Mouse (Mus musculus): ENCODE measurements around the gene Tenm4. TPM values are rescaled to one million over a fixed set of nuclear protein-coding genes. Genes with fewer than 3 reads are reported as not detected.
A peak's percentile ranks its signal among the peaks of the same experiment; 100 is the strongest.

Gene Tenm4
- polyA plus RNA-seq, 1 experiment from 2014 or later, result 42.7 TPM

DNA sequence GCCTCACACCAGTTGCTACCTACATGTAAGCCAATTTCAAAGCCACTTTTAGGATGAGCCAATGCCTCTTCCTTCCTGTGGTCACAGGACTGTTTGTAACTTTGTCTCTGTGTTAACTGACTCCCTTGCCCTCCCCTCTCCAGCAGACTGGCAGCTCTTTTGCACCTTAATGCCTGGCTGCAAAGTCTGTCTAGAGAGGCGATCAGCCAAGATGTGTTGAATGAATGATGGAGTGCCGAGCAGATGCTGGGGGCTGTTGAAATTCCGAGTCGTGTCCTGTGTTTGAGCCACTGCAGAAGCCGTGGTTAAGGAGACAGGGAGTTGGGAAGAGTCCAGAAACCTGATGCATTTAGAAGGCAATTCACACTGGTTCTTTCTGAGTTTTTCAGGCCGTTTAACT, 96.2 kb downstream of the Tenm4 start:
- WGBS, result 21% methylated on average over 6 of the region's 6 CpGs
- Histone ChIP-seq H3K27ac (no peak overlapping the region), H3K4me1 (peaks cover 3% of the 10 kb centered on the region; the same call in 1 of the 2 replicates), H3K4me3 (replicated peaks) (no peak overlapping the region), H3K9ac (no peak overlapping the region), H3K36me3 (no peaks in the 10 kb centered on the region), H3K27me3 (no peaks in the 10 kb centered on the region), H3K9me3 (replicated peaks) (no peaks in the 10 kb centered on the region), H3K4me2 (no peak overlapping the region)
- no peak for ATAC-seq (replicated peaks; ENCODE audit: low FRiP score)

DNA sequence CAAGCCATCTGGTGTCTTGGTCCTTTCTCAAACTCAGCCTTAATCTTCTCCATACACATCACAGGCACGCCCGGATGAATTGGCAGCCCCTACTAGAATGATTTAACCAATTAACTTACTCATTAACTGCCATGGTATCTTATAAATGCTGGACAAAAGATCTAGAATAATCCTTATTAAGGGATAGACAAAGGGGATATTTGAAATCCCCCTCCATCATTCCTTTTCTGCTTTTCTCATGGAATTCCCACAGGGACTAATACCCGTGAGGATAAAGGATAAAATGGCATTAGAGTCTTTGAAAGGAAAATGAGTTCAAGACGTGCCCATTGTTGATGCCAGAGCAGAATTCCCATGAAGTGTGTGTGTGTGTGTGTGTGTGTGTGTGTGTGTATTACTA, 99.6 kb downstream of the Tenm4 start:
- no peaks in the 10 kb centered on the region for H3K27me3 ChIP-seq
- no peaks in the 10 kb centered on the region for H3K36me3 ChIP-seq
- no peaks in the 10 kb centered on the region for H3K9me3 ChIP-seq (replicated peaks)
- no peak overlapping the region for H3K27ac ChIP-seq
- 86% methylated on average over 4 of the region's 4 CpGs for WGBS
- no peak overlapping the region for H3K4me3 ChIP-seq (replicated peaks)
- no peak overlapping the region for H3K9ac ChIP-seq
- ATAC-seq (replicated peaks; ENCODE audit: low FRiP score), result no peak
- peaks cover 3% of the 10 kb centered on the region; the same call in 1 of the 2 replicates for H3K4me1 ChIP-seq
- H3K4me2 ChIP-seq, result no peak overlapping the region

DNA sequence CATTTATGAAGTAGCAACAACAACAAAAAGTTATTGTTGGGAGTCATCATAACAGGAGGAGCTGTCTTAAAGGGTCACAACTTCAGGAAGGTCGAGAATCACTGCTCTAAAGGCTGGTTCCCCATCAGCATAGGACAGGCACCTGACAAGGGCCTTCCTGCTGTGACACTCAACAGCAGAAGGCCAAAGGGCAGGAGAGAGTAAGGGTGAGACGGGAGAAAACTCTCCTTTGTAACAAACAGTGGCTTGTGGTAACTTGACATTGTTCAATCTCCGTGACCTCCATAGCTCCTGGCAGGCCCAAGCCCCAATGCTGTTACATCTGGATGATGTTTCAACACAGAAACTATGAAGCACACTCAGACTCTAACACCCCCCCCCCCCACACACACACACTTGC, 101.0 kb downstream of the Tenm4 start:
- Histone ChIP-seq H3K36me3 (no peaks in the 10 kb centered on the region), H3K9ac (no peak overlapping the region), H3K4me3 (replicated peaks) (no peak overlapping the region), H3K4me2 (no peak overlapping the region), H3K27ac (no peak overlapping the region), H3K9me3 (replicated peaks) (no peaks in the 10 kb centered on the region), H3K27me3 (no peaks in the 10 kb centered on the region), H3K4me1 (peaks cover 5% of the 10 kb centered on the region; the same call in 1 of the 2 replicates)
- ATAC-seq (replicated peaks; ENCODE audit: low FRiP score), result no peak
- WGBS, result 72% methylated on average over 3 of the region's 3 CpGs

DNA sequence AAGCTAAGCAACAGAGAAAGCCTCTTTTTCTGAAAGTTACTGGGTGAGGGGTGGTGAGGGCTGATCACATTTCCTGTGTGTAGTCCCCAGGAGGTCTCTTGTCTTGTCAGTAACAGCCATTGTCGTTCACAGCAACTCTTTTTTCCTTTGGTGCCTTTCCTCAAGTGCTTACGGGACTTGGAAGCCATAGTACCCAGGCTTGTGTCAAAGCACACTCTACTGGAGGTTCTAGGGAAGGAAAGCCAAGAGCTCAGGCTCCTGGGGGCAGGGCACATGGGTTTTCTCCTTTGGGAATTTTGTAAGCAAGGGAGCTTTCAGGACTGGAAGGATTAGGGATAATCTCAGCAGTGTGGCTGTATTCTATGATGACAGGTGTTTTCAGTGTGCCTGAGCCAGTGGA, 103.4 kb downstream of the Tenm4 start:
- H3K4me3 ChIP-seq (replicated peaks), result no peak overlapping the region
- H3K4me1 ChIP-seq, result 0 out of 2 replicates have a peak, but pooled peaks cover 7% of the 10 kb centered on the region
- no peak overlapping the region for H3K4me2 ChIP-seq
- 89% methylated on average over 2 of the region's 2 CpGs for WGBS
- ATAC-seq (replicated peaks; ENCODE audit: low FRiP score), result no peak
- H3K27ac ChIP-seq, result no peak overlapping the region
- no peak overlapping the region for H3K9ac ChIP-seq
- H3K36me3 ChIP-seq, result no peaks in the 10 kb centered on the region
- H3K27me3 ChIP-seq, result no peaks in the 10 kb centered on the region
- H3K9me3 ChIP-seq (replicated peaks), result no peaks in the 10 kb centered on the region

DNA sequence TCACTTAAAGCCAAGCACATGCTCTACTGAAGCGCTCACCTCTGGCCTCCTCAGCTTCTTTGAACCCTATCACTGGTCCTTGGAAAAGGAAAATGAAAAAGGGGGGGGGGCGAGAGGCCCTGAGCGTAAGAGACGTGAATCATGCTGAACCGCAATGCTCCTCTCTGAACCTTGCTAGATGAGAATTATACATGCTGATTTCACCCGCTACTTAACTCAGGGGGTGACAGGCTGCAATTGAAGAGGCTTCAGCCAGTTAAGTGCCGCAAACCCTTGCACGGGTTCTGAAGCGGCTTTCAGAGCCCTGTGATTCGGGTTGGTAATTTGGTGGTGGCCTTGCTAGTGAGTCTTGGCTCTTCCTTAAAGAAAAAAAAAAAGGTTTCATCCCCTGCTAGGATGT, 106.5 kb downstream of the Tenm4 start:
- Histone ChIP-seq H3K9ac (no peak overlapping the region), H3K27me3 (no peaks in the 10 kb centered on the region), H3K9me3 (replicated peaks) (no peaks in the 10 kb centered on the region), H3K4me1 (0 out of 2 replicates have a peak, but pooled peaks cover 7% of the 10 kb centered on the region), H3K4me2 (no peak overlapping the region), H3K4me3 (replicated peaks) (no peak overlapping the region), H3K27ac (no peak overlapping the region), H3K36me3 (no peaks in the 10 kb centered on the region)
- WGBS, result 66% methylated on average over 10 of the region's 10 CpGs
- 0 out of 2 replicates have a peak, but pooled peaks have one; percentile 33 for ATAC-seq (replicated peaks; ENCODE audit: low FRiP score)

DNA sequence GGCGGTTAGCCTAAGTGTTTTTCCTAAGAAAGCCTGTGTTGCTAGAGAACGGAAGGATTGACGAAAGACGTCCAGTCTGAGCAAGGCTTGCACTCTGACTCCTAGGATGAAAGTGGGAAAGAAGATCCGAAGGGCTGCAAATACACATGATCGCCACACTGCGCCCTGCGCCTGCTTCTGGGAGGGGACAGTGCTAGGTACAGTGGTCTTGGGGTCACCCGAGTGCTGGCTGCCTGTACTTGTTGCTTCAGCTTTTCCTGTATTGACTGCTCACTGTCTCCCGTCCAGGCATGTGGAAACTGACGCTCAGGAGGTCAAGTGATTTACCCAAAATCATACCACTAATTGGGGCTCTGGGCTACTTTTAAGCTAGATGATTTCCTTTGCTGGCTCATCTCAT, 107.3 kb downstream of the Tenm4 start:
- H3K36me3 ChIP-seq, result no peaks in the 10 kb centered on the region
- WGBS, result 84% methylated on average over 11 of the region's 11 CpGs
- peak; percentile 54; the same call in 1 of the 2 replicates for ATAC-seq (replicated peaks; ENCODE audit: low FRiP score)
- no peaks in the 10 kb centered on the region for H3K27me3 ChIP-seq
- H3K4me2 ChIP-seq, result no peak overlapping the region
- H3K4me1 ChIP-seq, result 0 out of 2 replicates have a peak, but pooled peaks cover 7% of the 10 kb centered on the region
- no peak overlapping the region for H3K4me3 ChIP-seq (replicated peaks)
- H3K9me3 ChIP-seq (replicated peaks), result no peaks in the 10 kb centered on the region
- H3K27ac ChIP-seq, result no peak overlapping the region
- H3K9ac ChIP-seq, result no peak overlapping the region

DNA sequence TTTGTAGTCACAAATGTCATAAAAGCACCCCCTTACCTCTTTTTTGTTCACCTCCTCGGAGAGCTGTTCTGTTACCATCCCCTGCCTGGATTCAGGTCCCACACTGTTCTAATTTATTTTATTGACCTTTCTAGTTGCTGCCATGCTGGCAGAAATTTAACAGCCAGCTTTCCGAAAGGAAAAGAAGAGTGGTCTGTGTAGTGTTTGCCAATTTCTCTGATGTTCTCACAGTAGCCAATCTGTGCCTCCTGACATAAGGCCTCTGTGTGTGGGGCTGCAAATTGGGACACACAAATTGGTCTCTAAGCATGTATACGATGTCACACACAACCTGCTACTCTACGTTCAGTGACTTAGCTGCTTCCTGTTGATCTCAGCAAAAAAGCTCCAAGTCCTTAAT, 109.7 kb downstream of the Tenm4 start:
- Histone ChIP-seq H3K27me3 (no peaks in the 10 kb centered on the region), H3K36me3 (no peaks in the 10 kb centered on the region), H3K27ac (no peak overlapping the region), H3K9me3 (replicated peaks) (no peaks in the 10 kb centered on the region), H3K4me1 (0 out of 2 replicates have a peak, but pooled peaks cover 7% of the 10 kb centered on the region), H3K4me3 (replicated peaks) (no peak overlapping the region), H3K9ac (no peak overlapping the region), H3K4me2 (no peak overlapping the region)
- ATAC-seq (replicated peaks; ENCODE audit: low FRiP score), result no peak
- WGBS, result 80% methylated on average over 4 of the region's 4 CpGs

DNA sequence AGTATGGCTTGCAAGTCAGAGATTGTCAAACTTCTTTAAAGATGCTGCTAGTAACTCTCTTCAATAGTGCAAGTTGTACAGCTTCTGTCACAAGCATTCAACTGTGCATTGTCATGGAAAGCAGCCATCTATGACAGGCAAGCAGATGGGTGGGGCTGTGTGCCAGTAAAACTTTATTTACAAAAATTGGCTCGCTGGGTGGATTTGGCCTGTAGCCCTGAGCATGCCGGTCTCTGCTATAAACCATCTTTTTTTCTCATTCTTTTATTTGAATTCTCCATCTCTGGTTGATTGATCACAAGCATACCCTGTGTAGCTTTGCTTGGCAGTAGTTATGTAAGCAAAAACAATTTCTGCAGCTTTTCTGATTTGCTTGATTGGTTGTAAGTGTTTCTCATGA, 119.5 kb downstream of the Tenm4 start:
- WGBS, result 52% methylated on average over 2 of the region's 2 CpGs

DNA sequence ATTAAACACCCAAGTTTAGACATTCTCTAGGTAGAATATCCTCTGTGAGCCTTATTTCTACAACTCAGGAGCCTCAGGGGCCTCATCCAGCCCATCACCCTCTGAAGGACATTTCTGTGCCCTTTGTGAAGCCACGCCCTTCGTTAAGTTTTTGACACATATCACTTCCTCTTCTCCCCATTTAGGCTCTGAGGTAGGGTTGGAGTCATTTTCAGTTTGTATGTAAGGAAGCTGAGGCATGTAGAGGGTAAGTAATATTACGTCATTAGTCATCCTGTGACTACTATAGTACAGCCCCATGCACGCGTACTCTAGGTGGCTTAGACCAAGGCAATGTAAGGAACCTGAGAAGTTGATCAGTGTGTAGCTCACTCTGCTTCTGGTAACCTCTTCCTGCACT, 124.9 kb downstream of the Tenm4 start:
- H3K36me3 ChIP-seq, result no peaks in the 10 kb centered on the region
- no peak for ATAC-seq (replicated peaks; ENCODE audit: low FRiP score)
- WGBS, result 95% methylated on average over 5 of the region's 5 CpGs
- H3K9ac ChIP-seq, result no peak overlapping the region
- H3K9me3 ChIP-seq (replicated peaks), result no peaks in the 10 kb centered on the region
- no peak overlapping the region for H3K4me3 ChIP-seq (replicated peaks)
- no peak overlapping the region for H3K27ac ChIP-seq
- H3K4me2 ChIP-seq, result no peak overlapping the region
- H3K4me1 ChIP-seq, result no peaks in the 10 kb centered on the region
- H3K27me3 ChIP-seq, result no peaks in the 10 kb centered on the region

More for the DNA sequence above, 119.5 kb downstream of the Tenm4 start:
- peaks cover 7% of the 10 kb centered on the region; the same call in 1 of the 2 replicates for H3K4me1 ChIP-seq
- no peak overlapping the region for H3K27ac ChIP-seq
- H3K4me3 ChIP-seq (replicated peaks), result no peak overlapping the region
- no peaks in the 10 kb centered on the region for H3K36me3 ChIP-seq
- no peaks in the 10 kb centered on the region for H3K27me3 ChIP-seq
- H3K9me3 ChIP-seq (replicated peaks), result no peaks in the 10 kb centered on the region
- no peak; the same call in 1 of the 2 replicates for ATAC-seq (replicated peaks; ENCODE audit: low FRiP score)
- no peak overlapping the region for H3K4me2 ChIP-seq
- H3K9ac ChIP-seq, result no peak overlapping the region

DNA sequence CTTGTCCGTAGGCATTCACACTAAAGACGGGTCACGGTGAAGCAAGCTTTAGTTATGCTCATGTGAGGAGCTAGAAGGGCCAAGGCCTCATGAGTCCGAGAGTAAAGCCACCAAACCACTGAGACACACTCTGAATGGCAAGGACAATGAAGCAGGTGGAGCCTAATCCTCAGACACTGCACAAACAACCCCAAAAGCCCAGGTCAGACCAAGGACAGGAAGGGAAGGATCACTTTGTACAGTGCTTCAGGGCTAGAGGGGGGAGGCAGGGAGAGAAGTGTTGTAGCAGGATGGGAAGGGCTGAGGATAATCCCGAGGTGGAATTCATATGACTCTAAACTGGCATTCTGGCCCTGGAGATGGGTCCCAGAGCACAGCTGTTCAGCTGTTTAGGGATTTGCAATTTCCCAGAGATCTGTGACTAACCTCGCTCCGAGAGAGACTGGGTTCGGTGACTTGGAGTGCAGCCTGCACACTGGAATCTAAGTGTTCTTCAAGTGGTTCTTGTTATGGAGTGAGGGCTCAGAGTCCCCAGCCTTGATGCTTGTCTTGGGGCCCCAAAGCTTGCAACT, 129.9 kb downstream of the Tenm4 start:
- Histone ChIP-seq H3K4me3 (replicated peaks) (no peak overlapping the region), H3K9me3 (replicated peaks) (no peaks in the 10 kb centered on the region), H3K27me3 (no peaks in the 10 kb centered on the region), H3K4me2 (no peak overlapping the region), H3K36me3 (no peaks in the 10 kb centered on the region), H3K9ac (no peak overlapping the region), H3K4me1 (no peaks in the 10 kb centered on the region), H3K27ac (no peak overlapping the region)
- no peak for ATAC-seq (replicated peaks; ENCODE audit: low FRiP score)
- 88% methylated on average over 8 of the region's 8 CpGs for WGBS

DNA sequence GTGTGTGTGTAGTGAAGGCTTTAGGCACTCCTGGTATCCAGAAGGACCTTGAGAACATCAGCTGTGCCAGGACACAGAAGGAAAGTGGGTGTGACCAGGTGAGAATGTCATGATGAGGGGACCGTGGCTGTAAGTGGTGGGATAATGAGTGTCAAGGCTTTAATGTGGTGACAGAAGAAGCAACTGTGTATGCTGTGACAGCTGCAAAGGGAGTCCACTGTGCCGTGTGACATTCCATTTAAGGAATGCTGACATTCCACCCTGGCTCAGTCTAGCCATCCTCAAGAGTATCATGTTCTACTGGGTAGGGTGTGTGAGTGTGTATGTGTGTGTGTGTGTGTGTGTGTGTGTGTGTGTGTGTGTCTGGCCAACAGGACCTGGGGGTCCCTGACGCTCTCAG, 130.8 kb downstream of the Tenm4 start:
- Histone ChIP-seq H3K4me3 (replicated peaks) (no peak overlapping the region), H3K4me1 (no peaks in the 10 kb centered on the region), H3K36me3 (no peaks in the 10 kb centered on the region), H3K27me3 (no peaks in the 10 kb centered on the region), H3K9ac (no peak overlapping the region), H3K27ac (no peak overlapping the region), H3K4me2 (no peak overlapping the region), H3K9me3 (replicated peaks) (no peaks in the 10 kb centered on the region)
- 47% methylated on average over 3 of the region's 3 CpGs for WGBS
- ATAC-seq (replicated peaks; ENCODE audit: low FRiP score), result peak; percentile 60; the same call in 1 of the 2 replicates

DNA sequence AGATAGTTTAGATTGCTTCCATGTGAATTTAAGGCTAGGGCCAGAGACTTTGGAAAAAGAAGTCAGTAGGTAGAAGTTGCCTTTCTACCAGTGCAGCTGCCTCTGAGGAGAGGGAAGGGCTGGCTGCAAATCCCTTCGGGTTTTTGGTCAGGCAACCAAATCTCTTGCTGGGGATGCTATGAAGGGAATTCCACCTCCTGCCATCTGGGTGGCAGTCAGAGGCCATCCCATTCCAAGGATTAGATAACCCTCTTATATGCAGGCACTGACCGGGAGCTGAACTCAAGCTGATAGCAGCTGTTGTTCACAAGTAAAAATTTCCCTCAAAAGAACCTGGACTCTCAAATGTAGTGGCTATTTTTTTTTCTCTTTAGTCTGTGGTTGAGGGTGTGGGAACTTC, 132.9 kb downstream of the Tenm4 start:
- H3K27me3 ChIP-seq, result no peaks in the 10 kb centered on the region
- H3K4me1 ChIP-seq, result peaks cover 4% of the 10 kb centered on the region; the same call in 1 of the 2 replicates
- ATAC-seq (replicated peaks; ENCODE audit: low FRiP score), result no peak
- H3K27ac ChIP-seq, result no peak overlapping the region
- H3K9ac ChIP-seq, result no peak overlapping the region
- H3K9me3 ChIP-seq (replicated peaks), result no peaks in the 10 kb centered on the region
- no peaks in the 10 kb centered on the region for H3K36me3 ChIP-seq
- WGBS, result 54% methylated on average over 2 of the region's 2 CpGs
- no peak overlapping the region for H3K4me2 ChIP-seq
- H3K4me3 ChIP-seq (replicated peaks), result no peak overlapping the region
